Mouse (Mus musculus) olfactory bulb, adult 2 months (tissue): ENCODE measurements around the gene Tpbpa.

Experiments
- CTCF ChIP-seq: fragments of 200-500 bp; IDR thresholded peaks from 2 replicates; pipeline ENCODE4 v1.5.1; 2012; ENCODE audit warnings: low read depth, mild to moderate bottlenecking, low read length, moderate library complexity; ENCODE audit not compliant: insufficient read depth
- POLR2A ChIP-seq: fragments of 200-500 bp; IDR thresholded peaks from 2 replicates; pipeline ENCODE4 v1.6.1; 2012; ENCODE audit warnings: mild to moderate bottlenecking, low read depth, low read length, moderate library complexity; ENCODE audit not compliant: insufficient read depth

- no peak for TF ChIP-seq POLR2A
- TF ChIP-seq CTCF, result no peak
Measured at GRCm38 (mm10) chr13:60936500-60936901, 5.3 kb downstream of the Tpbpa start, which contains the start of the genes Gm49391 and Ctla2a.
